Mouse (Mus musculus): ENCODE measurements around the gene Arf3. TPM values are rescaled to one million over a fixed set of nuclear protein-coding genes. Genes with fewer than 3 reads are reported as not detected.
"Not testable (repeated sequence)": the region's sequence is repeated elsewhere in the genome, so short reads cannot be mapped to it uniquely, and the experiment has no call there.

Gene Arf3
- polyA plus RNA-seq (2014; fragmentation: Nextera tagmentation; extraction: Ambion mirVana): 24.5 and 28.7 TPM in 2 replicates

DNA sequence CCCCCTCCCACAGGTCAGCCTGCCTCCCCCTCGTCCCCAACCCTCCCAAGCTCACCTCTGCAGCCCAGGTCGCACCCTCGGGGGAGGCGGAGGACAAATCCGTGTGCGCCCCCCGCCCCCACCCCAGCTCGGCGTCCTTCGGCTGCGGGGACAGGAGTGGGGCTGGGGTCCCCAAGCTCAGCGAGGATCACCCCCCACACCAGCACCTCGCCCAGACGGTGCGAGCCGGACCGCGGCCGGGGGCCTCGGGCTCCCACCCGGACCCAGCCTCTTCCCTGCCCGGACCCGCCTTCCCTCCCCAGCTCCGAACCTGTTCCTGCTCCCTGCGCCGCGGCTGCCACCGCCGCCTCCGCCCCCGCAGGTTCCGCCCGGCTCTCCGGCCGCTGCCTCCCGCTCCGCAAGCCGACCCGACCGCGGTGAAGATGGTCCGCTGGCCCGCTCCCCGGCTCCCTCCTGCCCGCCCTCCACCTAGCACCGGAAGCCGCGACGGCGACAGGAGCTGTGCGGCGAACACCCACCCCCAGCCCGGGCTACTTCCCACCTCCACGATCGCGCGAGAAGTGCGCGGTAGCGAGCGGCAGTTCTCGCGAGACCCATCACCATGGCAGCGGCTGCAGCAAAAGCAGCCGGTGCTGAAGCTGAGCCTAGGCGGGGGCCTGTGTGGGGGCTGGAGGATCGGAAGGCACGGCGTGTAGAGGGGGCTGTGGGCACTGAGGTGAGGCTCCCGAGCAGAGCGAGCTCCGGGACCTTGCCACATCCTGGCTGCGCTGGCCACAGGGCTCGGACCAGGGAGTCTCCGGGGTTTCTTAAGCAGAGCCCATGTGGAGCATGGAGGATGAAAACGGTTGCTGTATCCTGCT, at the start of gene Arf3:
Gene Arf3 (minus strand): TSS at position 545 of the 860 bp plus-strand sequence.
- Histone ChIP-seq H3K36me3 (replicated peaks; ENCODE audit: control insufficient read depth, insufficient read depth, low read depth, low read length) (no peaks in the 10 kb centered on the region; the same call in 1 of the 2 replicates), H3K4me2 (ENCODE audit: low read depth, low read length) (peak within 1 kb of the TSS; percentile 84), H3K27ac (replicated peaks; ENCODE audit: low read depth, low read length) (peak within 1 kb of the TSS; percentile 70), H3K9ac (replicated peaks; ENCODE audit: low read length) (peak within 1 kb of the TSS; percentile 91), H3K4me3 (ENCODE audit: low read depth, low read length) (peak within 1 kb of the TSS; percentile 100), H3K9me3 (replicated peaks; ENCODE audit: control insufficient read depth, low read length) (no peaks in the 10 kb centered on the region), H3K27me3 (ENCODE audit: control insufficient read depth, insufficient read depth, low read length) (no peaks in the 10 kb centered on the region), H3K4me1 (ENCODE audit: control insufficient read depth, insufficient read depth, low read length) (peaks cover 2% of the 10 kb centered on the region; the same call in 1 of the 2 replicates)
- ATAC-seq (replicated peaks; ENCODE audit: insufficient number of reproducible peaks, low FRiP score, low TSS enrichment, low read depth): peak; percentile 88
- peak; percentile 97 for DNase-seq (ENCODE audit: low spot score)
- WGBS: under 1% methylated on average over 73 of the region's 76 CpGs

DNA sequence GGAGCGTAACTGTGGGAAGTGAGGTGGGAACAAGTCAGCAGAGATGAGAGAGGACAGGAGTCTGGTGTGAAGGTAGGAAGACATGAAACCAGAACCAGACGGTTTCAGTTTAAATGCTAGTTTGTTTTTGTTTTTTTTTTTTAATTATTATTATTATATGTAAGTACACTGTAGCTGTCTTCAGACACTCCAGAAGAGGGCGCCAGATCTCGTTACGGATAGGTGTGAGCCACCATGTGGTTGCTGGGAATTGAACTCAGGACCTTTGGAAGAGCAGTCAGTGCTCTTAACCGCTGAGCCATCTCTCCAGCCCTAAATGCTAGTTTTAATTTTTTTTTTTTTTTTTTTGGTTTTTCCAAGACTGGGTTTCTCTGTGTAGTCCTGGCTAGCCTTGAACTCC, 47.2 kb upstream of the Arf3 start:
- Histone ChIP-seq H3K4me1 (ENCODE audit: control insufficient read depth, insufficient read depth, low read length) (peaks cover 16% of the 10 kb centered on the region), H3K27me3 (ENCODE audit: control insufficient read depth, insufficient read depth, low read length) (peaks cover 47% of the 10 kb centered on the region)
- H3K27ac ChIP-seq (replicated peaks; ENCODE audit: low read depth, low read length); DNase-seq (ENCODE audit: low spot score); ATAC-seq (replicated peaks; ENCODE audit: insufficient number of reproducible peaks, low FRiP score, low TSS enrichment, low read depth); H3K4me2 ChIP-seq (ENCODE audit: low read depth, low read length); H3K4me3 ChIP-seq (ENCODE audit: low read depth, low read length); H3K36me3 ChIP-seq (replicated peaks; ENCODE audit: control insufficient read depth, insufficient read depth, low read depth, low read length); H3K9ac ChIP-seq (replicated peaks; ENCODE audit: low read length); H3K9me3 ChIP-seq (replicated peaks; ENCODE audit: control insufficient read depth, low read length): not testable (repeated sequence)
- WGBS: 71% methylated on average over 6 of the region's 6 CpGs

- WGBS: 51% methylated on average over 3 of the region's 3 CpGs
- Histone ChIP-seq H3K27ac (replicated peaks; ENCODE audit: low read depth, low read length) (no peak within 1 kb of the TSS), H3K9me3 (replicated peaks; ENCODE audit: control insufficient read depth, low read length) (no peaks in the 10 kb centered on the region), H3K9ac (replicated peaks; ENCODE audit: low read length) (no peak within 1 kb of the TSS), H3K4me3 (ENCODE audit: low read depth, low read length) (no peak within 1 kb of the TSS; the same call in 1 of the 2 replicates), H3K36me3 (replicated peaks; ENCODE audit: control insufficient read depth, insufficient read depth, low read depth, low read length) (peaks cover 5% of the 10 kb centered on the region; the same call in 1 of the 2 replicates), H3K4me1 (ENCODE audit: control insufficient read depth, insufficient read depth, low read length) (peaks cover 16% of the 10 kb centered on the region), H3K4me2 (ENCODE audit: low read depth, low read length) (no peak within 1 kb of the TSS), H3K27me3 (ENCODE audit: control insufficient read depth, insufficient read depth, low read length) (peaks cover 55% of the 10 kb centered on the region)
- DNase-seq (ENCODE audit: low spot score): no peak
- no peak for ATAC-seq (replicated peaks; ENCODE audit: insufficient number of reproducible peaks, low FRiP score, low TSS enrichment, low read depth)
Observed at GRCm38 (mm10) chr15:98809390-98809789, 46.4 kb upstream of the Arf3 start, which contains the start of gene Ddn. Gene Ddn, minus strand, starts transcription at chr15:98809490.

- DNase-seq (ENCODE audit: low spot score): no peak
- ATAC-seq (replicated peaks; ENCODE audit: insufficient number of reproducible peaks, low FRiP score, low TSS enrichment, low read depth): no peak
- Histone ChIP-seq H3K4me1 (ENCODE audit: control insufficient read depth, insufficient read depth, low read length) (peaks cover 16% of the 10 kb centered on the region), H3K27ac (replicated peaks; ENCODE audit: low read depth, low read length) (no peak overlapping the region), H3K4me3 (ENCODE audit: low read depth, low read length) (no peak overlapping the region), H3K9me3 (replicated peaks; ENCODE audit: control insufficient read depth, low read length) (no peaks in the 10 kb centered on the region), H3K36me3 (replicated peaks; ENCODE audit: control insufficient read depth, insufficient read depth, low read depth, low read length) (0 out of 2 replicates have a peak, but pooled peaks cover 3% of the 10 kb centered on the region), H3K4me2 (ENCODE audit: low read depth, low read length) (no peak overlapping the region), H3K27me3 (ENCODE audit: control insufficient read depth, insufficient read depth, low read length) (peaks cover 62% of the 10 kb centered on the region), H3K9ac (replicated peaks; ENCODE audit: low read length) (no peak overlapping the region)
- WGBS: 15% methylated on average over 6 of the region's 6 CpGs
Observed at GRCm38 (mm10) chr15:98808651-98809134, 45.7 kb upstream of the Arf3 start.

- Histone ChIP-seq H3K27ac (replicated peaks; ENCODE audit: low read depth, low read length) (no peak overlapping the region), H3K4me2 (ENCODE audit: low read depth, low read length) (peak overlapping the region; percentile 60), H3K4me1 (ENCODE audit: control insufficient read depth, insufficient read depth, low read length) (peaks cover 16% of the 10 kb centered on the region), H3K36me3 (replicated peaks; ENCODE audit: control insufficient read depth, insufficient read depth, low read depth, low read length) (0 out of 2 replicates have a peak, but pooled peaks cover 1% of the 10 kb centered on the region), H3K4me3 (ENCODE audit: low read depth, low read length) (peak overlapping the region; percentile 31), H3K9me3 (replicated peaks; ENCODE audit: control insufficient read depth, low read length) (no peaks in the 10 kb centered on the region), H3K9ac (replicated peaks; ENCODE audit: low read length) (no peak overlapping the region), H3K27me3 (ENCODE audit: control insufficient read depth, insufficient read depth, low read length) (peaks cover 68% of the 10 kb centered on the region)
- DNase-seq (ENCODE audit: low spot score) (peak; percentile 51), ATAC-seq (replicated peaks; ENCODE audit: insufficient number of reproducible peaks, low FRiP score, low TSS enrichment, low read depth) (no peak)
- 2% methylated on average over 34 of the region's 34 CpGs for WGBS
Observed at GRCm38 (mm10) chr15:98807895-98808650, 45.1 kb upstream of the Arf3 start.

- DNase-seq (ENCODE audit: low spot score) (peak; percentile 21), ATAC-seq (replicated peaks; ENCODE audit: insufficient number of reproducible peaks, low FRiP score, low TSS enrichment, low read depth) (no peak)
- WGBS: under 1% methylated on average over 57 of the region's 58 CpGs
- H3K27ac ChIP-seq (replicated peaks; ENCODE audit: low read depth, low read length): no peak overlapping the region
- H3K4me3 ChIP-seq (ENCODE audit: low read depth, low read length): peak overlapping the region; percentile 31
- H3K4me1 ChIP-seq (ENCODE audit: control insufficient read depth, insufficient read depth, low read length): peaks cover 16% of the 10 kb centered on the region
- peak overlapping the region; percentile 60 for H3K4me2 ChIP-seq (ENCODE audit: low read depth, low read length)
- no peak overlapping the region for H3K9ac ChIP-seq (replicated peaks; ENCODE audit: low read length)
- H3K27me3 ChIP-seq (ENCODE audit: control insufficient read depth, insufficient read depth, low read length): peaks cover 75% of the 10 kb centered on the region
- H3K9me3 ChIP-seq (replicated peaks; ENCODE audit: control insufficient read depth, low read length): no peaks in the 10 kb centered on the region
- no peaks in the 10 kb centered on the region for H3K36me3 ChIP-seq (replicated peaks; ENCODE audit: control insufficient read depth, insufficient read depth, low read depth, low read length)
Observed at GRCm38 (mm10) chr15:98806809-98807770, 44.1 kb upstream of the Arf3 start.

- Histone ChIP-seq H3K4me1 (ENCODE audit: control insufficient read depth, insufficient read depth, low read length) (peaks cover 16% of the 10 kb centered on the region), H3K4me3 (ENCODE audit: low read depth, low read length) (peak overlapping the region; percentile 35), H3K27ac (replicated peaks; ENCODE audit: low read depth, low read length) (no peak overlapping the region), H3K36me3 (replicated peaks; ENCODE audit: control insufficient read depth, insufficient read depth, low read depth, low read length) (no peaks in the 10 kb centered on the region), H3K9ac (replicated peaks; ENCODE audit: low read length) (no peak overlapping the region), H3K27me3 (ENCODE audit: control insufficient read depth, insufficient read depth, low read length) (peaks cover 83% of the 10 kb centered on the region), H3K4me2 (ENCODE audit: low read depth, low read length) (peak overlapping the region; percentile 43), H3K9me3 (replicated peaks; ENCODE audit: control insufficient read depth, low read length) (no peaks in the 10 kb centered on the region)
- WGBS: 4% methylated on average over 30 of the region's 30 CpGs
- ATAC-seq (replicated peaks; ENCODE audit: insufficient number of reproducible peaks, low FRiP score, low TSS enrichment, low read depth) (no peak), DNase-seq (ENCODE audit: low spot score) (no peak)
Observed at GRCm38 (mm10) chr15:98806071-98806808, 43.2 kb upstream of the Arf3 start.
